ENCODE assay signal across 28 mouse cellular contexts in genomic region chr14:32046357-32046756, GRCm38 (mm10). TPM values are rescaled to one million over a fixed set of nuclear protein-coding genes. Genes with fewer than 3 reads are reported as not detected.
A peak's percentile ranks its signal among the peaks of the same experiment; 100 is the strongest.
DNase-seq lines count a peak whose midpoint lies in the region; ATAC-seq lines count a peak whose summit lies in the region.
"Had no signal": no experiment of that assay in that cellular context is flagged by ENCODE, and none has a peak within 500 bp of the region (broad histone marks: within the 10 kb centered on the region; RNA-seq: fewer than 3 reads in every experiment).

No protein-coding gene starts in this region.

- DNase-seq in heart, adult 11 months = peak; percentile 93
- DNase-seq in heart, postnatal 4 days = no peak
- DNase-seq in hindbrain, embryonic 10.5 days (ENCODE audit: low spot score) = no peak
- peak; percentile 18 for DNase-seq in ovary, adult 18-20 months (ENCODE audit: low spot score)
- DNase-seq in ovary, postnatal 14 days (ENCODE audit: low spot score) = no peak
- peak; percentile 51 for DNase-seq in skeletal muscle tissue, adult 2 months (ENCODE audit: low read depth, low spot score)
- DNase-seq: adrenal gland, postnatal 36 days; cerebellum, adult 9-11 months; forebrain, postnatal 0 days; gastrocnemius, postnatal 36 days; kidney, adult 11 months; kidney, postnatal 36 days; layer of hippocampus, adult 9-11 months; lung, embryonic 14.5 days; right cerebral cortex, postnatal 25 days; thymus, postnatal 25 days had no signal

- no peak overlapping the region for H3K4me2 ChIP-seq in hindbrain, embryonic 12.5 days (replicated peaks)
- no peak overlapping the region for H3K4me2 ChIP-seq in forebrain, embryonic 16.5 days (ENCODE audit: low read length)
- H3K4me2 ChIP-seq: heart, embryonic 15.5 days; kidney, embryonic 15.5 days; limb, embryonic 15.5 days; lung, embryonic 14.5 days; midbrain, embryonic 13.5 days had no signal

- no peaks in the 10 kb centered on the region for H3K27me3 ChIP-seq in hindbrain, embryonic 10.5 days (ENCODE audit: insufficient read depth, poor library complexity, severe bottlenecking)
- no peaks in the 10 kb centered on the region for H3K27me3 ChIP-seq in hindbrain, embryonic 12.5 days
- H3K27me3 ChIP-seq in forebrain, embryonic 16.5 days (replicated peaks; ENCODE audit: control insufficient read depth, insufficient read depth, low read length) = no peaks in the 10 kb centered on the region
- H3K27me3 ChIP-seq: heart, embryonic 15.5 days; kidney, embryonic 15.5 days; limb, embryonic 15.5 days; midbrain, embryonic 13.5 days had no signal

- no peaks in the 10 kb centered on the region for H3K9me3 ChIP-seq in hindbrain, embryonic 10.5 days
- H3K9me3 ChIP-seq in hindbrain, embryonic 12.5 days (replicated peaks) = no peaks in the 10 kb centered on the region
- no peaks in the 10 kb centered on the region for H3K9me3 ChIP-seq in forebrain, embryonic 16.5 days (ENCODE audit: control insufficient read depth, low read length)
- H3K9me3 ChIP-seq: forebrain, embryonic 10.5 days; heart, embryonic 15.5 days; kidney, embryonic 15.5 days; limb, embryonic 15.5 days; midbrain, embryonic 13.5 days had no signal

- WGBS in hindbrain, embryonic 10.5 days = 81% methylated on average over 8 of the region's 8 CpGs
- 77% methylated on average over 8 of the region's 8 CpGs for WGBS in hindbrain, embryonic 12.5 days
- WGBS in forebrain, embryonic 16.5 days = 71% methylated on average over 8 of the region's 8 CpGs

- no peak overlapping the region for H3K4me3 ChIP-seq in hindbrain, embryonic 10.5 days
- H3K4me3 ChIP-seq in hindbrain, embryonic 12.5 days = no peak overlapping the region
- no peak overlapping the region for H3K4me3 ChIP-seq in forebrain, embryonic 16.5 days (replicated peaks; ENCODE audit: low read length)
- H3K4me3 ChIP-seq: forebrain, embryonic 10.5 days; heart, embryonic 15.5 days; kidney, embryonic 15.5 days; limb, embryonic 15.5 days; midbrain, embryonic 13.5 days; myocyte had no signal

- no peaks in the 10 kb centered on the region for H3K4me1 ChIP-seq in hindbrain, embryonic 10.5 days (replicated peaks)
- no peaks in the 10 kb centered on the region for H3K4me1 ChIP-seq in hindbrain, embryonic 12.5 days
- H3K4me1 ChIP-seq in forebrain, embryonic 16.5 days (replicated peaks; ENCODE audit: control insufficient read depth, insufficient read depth, low read length) = no peaks in the 10 kb centered on the region
- H3K4me1 ChIP-seq: kidney, embryonic 15.5 days; limb, embryonic 15.5 days; midbrain, embryonic 13.5 days had no signal

- H3K27ac ChIP-seq in hindbrain, embryonic 10.5 days = 0 out of 2 replicates have a peak overlapping the region, but pooled peaks have one; percentile 9
- H3K27ac ChIP-seq in hindbrain, embryonic 12.5 days = no peak overlapping the region
- no peak overlapping the region for H3K27ac ChIP-seq in forebrain, embryonic 16.5 days (ENCODE audit: low read length)
- H3K27ac ChIP-seq: forebrain, embryonic 10.5 days; heart, embryonic 15.5 days; kidney, embryonic 15.5 days; limb, embryonic 15.5 days; liver, embryonic 14.5 days; midbrain, embryonic 13.5 days had no signal

- no peak overlapping the region for H3K9ac ChIP-seq in hindbrain, embryonic 12.5 days
- no peak overlapping the region for H3K9ac ChIP-seq in forebrain, embryonic 16.5 days (replicated peaks; ENCODE audit: low read depth, low read length)
- H3K9ac ChIP-seq: forebrain, postnatal 0 days; heart, embryonic 15.5 days; kidney, embryonic 15.5 days; limb, embryonic 15.5 days; liver, embryonic 14.5 days; lung, embryonic 14.5 days; midbrain, embryonic 13.5 days had no signal

- no peak for ATAC-seq in hindbrain, embryonic 12.5 days (ENCODE audit: low FRiP score)
- no peak for ATAC-seq in forebrain, embryonic 16.5 days
- ATAC-seq: forebrain, postnatal 0 days; midbrain, embryonic 13.5 days had no signal

- H3K36me3 ChIP-seq in hindbrain, embryonic 10.5 days = no peaks in the 10 kb centered on the region
- no peaks in the 10 kb centered on the region for H3K36me3 ChIP-seq in hindbrain, embryonic 12.5 days
- H3K36me3 ChIP-seq in forebrain, embryonic 16.5 days (ENCODE audit: control insufficient read depth, insufficient read depth) = no peaks in the 10 kb centered on the region
- H3K36me3 ChIP-seq: forebrain, embryonic 10.5 days; heart, embryonic 15.5 days; kidney, embryonic 15.5 days; limb, embryonic 15.5 days; midbrain, embryonic 13.5 days had no signal

RNA-seq across cellular contexts. Expression of gene Galnt15, which starts 17.6 kb away (rescaled TPM):
- 1 to 10 TPM; 3.0 TPM for total RNA-seq in heart, postnatal 4 days (2021)
- 0.13 and 0.17 TPM in 2 replicates for polyA plus RNA-seq in hindbrain, embryonic 10.5 days (2016; fragmentation: Nextera tagmentation; extraction: Ambion mirVana)
- polyA plus RNA-seq in hindbrain, embryonic 12.5 days (2016; fragmentation: Nextera tagmentation; extraction: Ambion mirVana) = 0.12 and 0.14 TPM in 2 replicates
- polyA plus RNA-seq in forebrain, embryonic 16.5 days (2015; fragmentation: Nextera tagmentation; extraction: Ambion mirVana) = 0.33 and 0.50 TPM in 2 replicates
- total RNA-seq: common myeloid progenitor, adult 5-6 weeks; megakaryocyte, adult 5-6 weeks; neutrophil, adult 5-6 weeks had no signal
- polyA plus RNA-seq: liver, embryonic 14.5 days; myocyte had no signal

RNA-seq across cellular contexts. Expression of gene Oxnad1, which starts 38.8 kb away (rescaled TPM):
- total RNA-seq in heart, postnatal 4 days (2021) = 10 to 100 TPM; 39.7 to 44.3 TPM
- 22.2 and 23.0 TPM in 2 replicates for polyA plus RNA-seq in hindbrain, embryonic 10.5 days (2016; fragmentation: Nextera tagmentation; extraction: Ambion mirVana)
- 14.5 and 20.4 TPM in 2 replicates for polyA plus RNA-seq in hindbrain, embryonic 12.5 days (2016; fragmentation: Nextera tagmentation; extraction: Ambion mirVana)
- polyA plus RNA-seq in forebrain, embryonic 16.5 days (2015; fragmentation: Nextera tagmentation; extraction: Ambion mirVana) = 22.6 and 24.3 TPM in 2 replicates

RNA-seq across cellular contexts. Expression of gene Dph3, which starts 39.2 kb away (rescaled TPM):
- total RNA-seq in heart, postnatal 4 days (2021) = 10 to 100 TPM; 81.4 to 84.0 TPM
- 89.7 and 93.6 TPM in 2 replicates for polyA plus RNA-seq in hindbrain, embryonic 10.5 days (2016; fragmentation: Nextera tagmentation; extraction: Ambion mirVana)
- polyA plus RNA-seq in hindbrain, embryonic 12.5 days (2016; fragmentation: Nextera tagmentation; extraction: Ambion mirVana) = 72.0 and 72.2 TPM in 2 replicates
- polyA plus RNA-seq in forebrain, embryonic 16.5 days (2015; fragmentation: Nextera tagmentation; extraction: Ambion mirVana) = 71.8 and 74.8 TPM in 2 replicates

Comparison
In these comparisons a context has a peak if more than half of its experiments do, and no peak if none do; other contexts are left out.
1. DNase-seq: peak in heart, adult 11 months (single experiment), ovary, adult 18-20 months (single experiment) and skeletal muscle tissue, adult 2 months (single experiment); none in heart, postnatal 4 days (single experiment), hindbrain, embryonic 10.5 days (single experiment) and ovary, postnatal 14 days (single experiment).